Mouse (Mus musculus) limb, embryonic 14.5 days (tissue): ENCODE data around the gene Gm37240. TPM values are rescaled to one million over a fixed set of nuclear protein-coding genes. Genes with fewer than 3 reads are reported as not detected.
A peak's percentile ranks its signal among the peaks of the same experiment; 100 is the strongest.

Experiments
- ATAC-seq: fragments of 200-750 bp; cut with Nextera tagmentation; 2 replicates; pipeline ENCODE4 v1.8.0; 2017; ENCODE audit warnings: low read depth, moderate number of reproducible peaks, moderate TSS enrichment; ENCODE audit not compliant: low FRiP score
- DNase-seq: peaks from one replicate; pipeline ENCODE4 v3.0.0-alpha.2; 2015; ENCODE audit warnings: low spot score
- H3K27ac ChIP-seq: fragments of 300-500 bp; sonication (generic); replicated peaks from 2 replicates; pipeline ENCODE4 v1.5.1; 2014; ENCODE audit warnings: low read depth, mild to moderate bottlenecking, low read length, moderate library complexity, mixed read lengths
- H3K27me3 ChIP-seq: fragments of 300-500 bp; sonication (generic); 2 replicates; pipeline ENCODE4 v1.6.1; 2014; ENCODE audit warnings: low read length, mixed read lengths; ENCODE audit not compliant: control insufficient read depth, insufficient read depth
- H3K36me3 ChIP-seq: fragments of 300-500 bp; sonication (generic); 2 replicates; pipeline ENCODE4 v1.6.1; 2014; ENCODE audit warnings: mild to moderate bottlenecking, low read length, moderate library complexity, mixed read lengths; ENCODE audit not compliant: control insufficient read depth, insufficient read depth
- H3K4me1 ChIP-seq: fragments of 300-500 bp; sonication (generic); 2 replicates; pipeline ENCODE4 v1.6.1; 2014; ENCODE audit warnings: antibody characterized with exemption, low read length, mixed read lengths; ENCODE audit not compliant: control insufficient read depth, insufficient read depth
- H3K4me2 ChIP-seq: fragments of 300-500 bp; sonication (generic); replicated peaks from 2 replicates; pipeline ENCODE4 v1.6.1; 2014; ENCODE audit warnings: low read depth, mild to moderate bottlenecking, low read length, moderate library complexity; ENCODE audit not compliant: severe bottlenecking
- H3K4me3 ChIP-seq: fragments of 300-500 bp; sonication (generic); replicated peaks from 2 replicates; pipeline ENCODE4 v1.5.1; 2014; ENCODE audit warnings: low read length
- H3K9ac ChIP-seq: fragments of 300-500 bp; sonication (generic); 2 replicates; pipeline ENCODE4 v1.6.1; 2014; ENCODE audit warnings: mild to moderate bottlenecking, low read depth, low read length, moderate library complexity; ENCODE audit not compliant: severe bottlenecking
- H3K9me3 ChIP-seq: fragments of 300-500 bp; sonication (generic); 2 replicates; pipeline ENCODE4 v1.6.1; 2016; ENCODE audit warnings: low read length; ENCODE audit not compliant: control insufficient read depth
- POLR2A ChIP-seq: fragments of 200-500 bp; IDR thresholded peaks from 2 replicates; pipeline ENCODE4 v1.8.0; 2012; ENCODE audit warnings: inconsistent platforms, mild to moderate bottlenecking, moderate library complexity, borderline replicate concordance; ENCODE audit not compliant: insufficient read depth, insufficient read length; ENCODE audit errors: extremely low read depth
- WGBS: fragments of 180-500 bp; shearing (Covaris S2); extraction: QIAGEN DNeasy Blood & Tissue Kit; methylation state at CpG from one replicate; pipeline ENCODE4 v1.1.7; 2014; 5-methylcytosine and 5-hydroxymethylcytosine counted together
- polyA plus RNA-seq, 2 experiments: library from polyadenylated mRNA; depleted of rRNA in 1 of 2; stranded (reverse) in 1 of 2; unstranded in 1 of 2; fragments of >200 nt; fragmentation: Nextera tagmentation in 1 of 2; extraction: Ambion mirVana in 1 of 2; gene quantifications; 2 replicates each; pipeline versions ENCODE4 v1.2.1 to v1.2.3; 2012 to 2014

Gm37240 gene
- polyA plus RNA-seq, 2 experiments: 2.0 to 13.4 TPM

GRCm38 (mm10) chr3:84768940-84769339 lies 1118.4 kb downstream of the Gm37240 start:
- Histone ChIP-seq H3K4me3 (no peak overlapping the region), H3K27ac (no peak overlapping the region), H3K9ac (no peak overlapping the region), H3K4me1 (no peaks in the 10 kb centered on the region), H3K36me3 (no peaks in the 10 kb centered on the region), H3K9me3 (no peaks in the 10 kb centered on the region), H3K27me3 (no peaks in the 10 kb centered on the region), H3K4me2 (no peak overlapping the region)
- no peak for DNase-seq
- TF ChIP-seq POLR2A: no peak
- no peak for ATAC-seq
- WGBS: 86% methylated on average over 4 of the region's 4 CpGs

- Histone ChIP-seq H3K27me3 (no peaks in the 10 kb centered on the region), H3K4me2 (no peak overlapping the region), H3K36me3 (no peaks in the 10 kb centered on the region), H3K9me3 (no peaks in the 10 kb centered on the region), H3K9ac (no peak overlapping the region), H3K27ac (no peak overlapping the region), H3K4me1 (no peaks in the 10 kb centered on the region), H3K4me3 (no peak overlapping the region)
- ATAC-seq (no peak), DNase-seq (no peak)
- WGBS: 86% methylated on average over 2 of the region's 2 CpGs
- no peak for TF ChIP-seq POLR2A
These were observed 1133.5 kb downstream of the Gm37240 start for GRCm38 (mm10) chr3:84753816-84754215.

- H3K27ac ChIP-seq: no peak overlapping the region
- H3K4me2 ChIP-seq: no peak overlapping the region
- H3K36me3 ChIP-seq: no peaks in the 10 kb centered on the region
- no peak overlapping the region for H3K4me3 ChIP-seq
- 0 out of 2 replicates have a peak, but pooled peaks cover 4% of the 10 kb centered on the region for H3K27me3 ChIP-seq
- ATAC-seq: no peak
- peaks cover 19% of the 10 kb centered on the region for H3K4me1 ChIP-seq
- TF ChIP-seq POLR2A: no peak
- H3K9me3 ChIP-seq: no peaks in the 10 kb centered on the region
- WGBS: 59% methylated on average over 5 of the region's 5 CpGs
- no peak for DNase-seq
- no peak overlapping the region for H3K9ac ChIP-seq
These were observed 1138.1 kb downstream of the Gm37240 start for GRCm38 (mm10) chr3:84749222-84749621.

GRCm38 (mm10) chr3:84748139-84748538 lies 1139.2 kb downstream of the Gm37240 start:
- DNase-seq (no peak), ATAC-seq (no peak)
- no peak overlapping the region for H3K9ac ChIP-seq
- no peaks in the 10 kb centered on the region for H3K9me3 ChIP-seq
- no peak for TF ChIP-seq POLR2A
- H3K4me2 ChIP-seq: no peak overlapping the region
- peaks cover 22% of the 10 kb centered on the region for H3K4me1 ChIP-seq
- H3K27me3 ChIP-seq: 0 out of 2 replicates have a peak, but pooled peaks cover 4% of the 10 kb centered on the region
- H3K27ac ChIP-seq: no peak overlapping the region
- WGBS: 71% methylated on average over 5 of the region's 5 CpGs
- H3K4me3 ChIP-seq: no peak overlapping the region
- no peaks in the 10 kb centered on the region for H3K36me3 ChIP-seq

- H3K4me2 ChIP-seq: peak overlapping the region; percentile 30
- 0 out of 2 replicates have a peak, but pooled peaks cover 4% of the 10 kb centered on the region for H3K27me3 ChIP-seq
- no peak overlapping the region for H3K4me3 ChIP-seq
- 14% methylated on average over 18 of the region's 18 CpGs for WGBS
- H3K9ac ChIP-seq: no peak overlapping the region
- TF ChIP-seq POLR2A: no peak
- H3K4me1 ChIP-seq: peaks cover 22% of the 10 kb centered on the region
- H3K36me3 ChIP-seq: no peaks in the 10 kb centered on the region
- peak; percentile 74 for ATAC-seq
- H3K9me3 ChIP-seq: no peaks in the 10 kb centered on the region
- peak overlapping the region; percentile 40; the same call in 1 of the 2 replicates for H3K27ac ChIP-seq
- peak; percentile 77 for DNase-seq
These were observed 1141.7 kb downstream of the Gm37240 start for GRCm38 (mm10) chr3:84745537-84746189.
